Mouse (Mus musculus) heart, postnatal 0 days (tissue): ENCODE results near the gene Gm20883. TPM values are rescaled to one million over a fixed set of nuclear protein-coding genes. Genes with fewer than 3 reads are reported as not detected.
"Not testable (repeated sequence)": the region's sequence is repeated elsewhere in the genome, so short reads cannot be mapped to it uniquely, and the experiment has no call there.

Experiments used
- ATAC-seq: fragments of 200-750 bp; cut with Nextera tagmentation; 2 replicates; pipeline ENCODE4 v1.8.0; 2017; ENCODE audit warnings: low read depth, moderate number of reproducible peaks, moderate library complexity; ENCODE audit not compliant: insufficient read depth
- DNase-seq: peaks from one replicate; pipeline ENCODE4 v3.0.0-alpha.2; 2016; ENCODE audit warnings: low spot score
- H3K27ac ChIP-seq: fragments of 300-500 bp; sonication (generic); 2 replicates; pipeline ENCODE4 v1.5.1; 2014; ENCODE audit warnings: low read depth, mild to moderate bottlenecking
- H3K27me3 ChIP-seq: fragments of 300-500 bp; sonication (generic); 2 replicates; pipeline ENCODE4 v1.6.1; 2014; ENCODE audit warnings: low read length, mixed read lengths; ENCODE audit not compliant: control insufficient read depth, insufficient read depth
- H3K36me3 ChIP-seq: fragments of 300-500 bp; sonication (generic); replicated peaks from 2 replicates; pipeline ENCODE4 v1.6.1; 2014; ENCODE audit warnings: low read length, mixed read lengths; ENCODE audit not compliant: control insufficient read depth, insufficient read depth
- H3K4me1 ChIP-seq: fragments of 300-500 bp; sonication (generic); 2 replicates; pipeline ENCODE4 v1.6.1; 2014; ENCODE audit warnings: antibody characterized with exemption; ENCODE audit not compliant: control insufficient read depth, insufficient read depth
- H3K4me2 ChIP-seq: fragments of 300-500 bp; sonication (generic); 2 replicates; pipeline ENCODE4 v1.6.1; 2014; ENCODE audit warnings: low read depth, mild to moderate bottlenecking, low read length, moderate library complexity
- H3K4me3 ChIP-seq: fragments of 300-500 bp; sonication (generic); 2 replicates; pipeline ENCODE4 v1.5.1; 2014; ENCODE audit warnings: low read depth, low read length
- H3K9ac ChIP-seq: fragments of 300-500 bp; sonication (generic); replicated peaks from 2 replicates; pipeline ENCODE4 v1.6.1; 2014; ENCODE audit warnings: low read depth, low read length, mixed read lengths
- H3K9me3 ChIP-seq: fragments of 300-500 bp; sonication (generic); replicated peaks from 2 replicates; pipeline ENCODE4 v1.6.1; 2016; ENCODE audit warnings: low read length; ENCODE audit not compliant: control insufficient read depth
- WGBS: fragments of 180-500 bp; shearing (Covaris S2); extraction: QIAGEN DNeasy Blood & Tissue Kit; methylation state at CpG from one replicate; pipeline ENCODE4 v1.1.7; 2014; 5-methylcytosine and 5-hydroxymethylcytosine counted together
- polyA plus RNA-seq: library from polyadenylated mRNA; unstranded; fragments of >200 nt; fragmentation: Nextera tagmentation; extraction: Ambion mirVana; gene quantifications from 2 replicates; pipeline ENCODE4 v1.2.1, GENCODE M21; 2015
- total RNA-seq: library from RNA; depleted of rRNA; stranded (reverse); fragments of >200 nt; gene quantifications from 2 replicates; pipeline ENCODE4 v1.2.3, GENCODE M21; 2014; ENCODE audit warnings: low replicate concordance; rRNA removed

Gm20883 gene
- total RNA-seq: not detected in 2 replicates
- polyA plus RNA-seq: not detected in 2 replicates

GRCm38 (mm10) chrY:50607951-50608350, at the start of gene Gm20883:
Gene Gm20883 (plus strand): TSS chrY:50608251.
- not testable (repeated sequence) for H3K4me3 ChIP-seq, H3K9ac ChIP-seq, H3K27me3 ChIP-seq, H3K36me3 ChIP-seq, H3K9me3 ChIP-seq, H3K27ac ChIP-seq, H3K4me1 ChIP-seq, ATAC-seq, DNase-seq, H3K4me2 ChIP-seq
- no CpG with 5 or more reads among the region's 6 CpGs for WGBS
